Mouse (Mus musculus) brain, adult 2 months (tissue): Measurements from ENCODE around the gene Taar3.

Source experiments
- DNase-seq: peaks from one replicate; pipeline ENCODE4 v3.0.0; 2011; ENCODE audit warnings: low read depth, low spot score

Taar3 gene

DNA sequence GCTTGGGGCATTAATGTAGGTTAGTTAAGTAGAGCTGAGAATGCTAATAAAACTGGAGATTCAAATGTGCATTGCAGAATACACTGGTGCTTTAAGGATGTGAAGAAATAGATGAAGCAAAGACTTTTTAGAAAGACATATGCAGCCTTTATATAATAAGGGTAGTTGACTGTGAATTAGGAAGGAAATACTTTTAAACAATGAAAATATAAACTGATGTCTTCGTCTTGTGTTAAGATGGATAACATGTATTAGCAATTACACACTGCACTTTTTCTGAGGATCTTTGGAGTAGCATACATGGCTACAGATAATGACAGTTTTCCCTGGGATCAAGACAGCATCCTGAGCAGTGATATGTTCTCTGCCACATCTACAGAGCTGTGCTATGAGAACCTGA lies 50.3 kb downstream of the Taar3 start, which contains the start of gene Taar7b:
Gene Taar7b (plus strand): TSS at position 301 of the 400 bp plus-strand sequence.
- DNase-seq, result no peak
